Mouse (Mus musculus) lung, embryonic 14.5 days (tissue): Measurements from ENCODE around the gene Sirt2. TPM values are rescaled to one million over a fixed set of nuclear protein-coding genes. Genes with fewer than 3 reads are reported as not detected.

Experiments
- ATAC-seq: fragments of 200-750 bp; cut with Nextera tagmentation; 2 replicates; pipeline ENCODE4 v1.8.0; 2017; ENCODE audit warnings: mild to moderate bottlenecking, moderate TSS enrichment, moderate library complexity; ENCODE audit not compliant: insufficient read depth
- DNase-seq: peaks from one replicate; pipeline ENCODE4 v3.0.0-alpha.2; 2015
- H3K27ac ChIP-seq: fragments of 300-500 bp; sonication (generic); 2 replicates; pipeline ENCODE4 v1.5.1; 2014; ENCODE audit warnings: low read depth, mild to moderate bottlenecking, moderate library complexity
- H3K27me3 ChIP-seq: fragments of 300-500 bp; sonication (generic); 2 replicates; pipeline ENCODE4 v1.6.1; 2014; ENCODE audit warnings: low read length, control low read depth; ENCODE audit not compliant: insufficient read depth
- H3K36me3 ChIP-seq: fragments of 300-500 bp; sonication (generic); 2 replicates; pipeline ENCODE4 v1.6.1; 2014; ENCODE audit warnings: control low read depth; ENCODE audit not compliant: insufficient read depth
- H3K4me1 ChIP-seq: fragments of 300-500 bp; sonication (generic); 2 replicates; pipeline ENCODE4 v1.6.1; 2014; ENCODE audit warnings: antibody characterized with exemption, control low read depth; ENCODE audit not compliant: insufficient read depth
- H3K4me2 ChIP-seq: fragments of 300-500 bp; sonication (generic); 2 replicates; pipeline ENCODE4 v1.6.1; 2014; ENCODE audit warnings: mild to moderate bottlenecking
- H3K4me3 ChIP-seq: fragments of 300-500 bp; sonication (generic); 2 replicates; pipeline ENCODE4 v1.5.1; 2014; ENCODE audit warnings: low read depth, low read length
- H3K9ac ChIP-seq: fragments of 300-500 bp; sonication (generic); 2 replicates; pipeline ENCODE4 v1.6.1; 2014
- H3K9me3 ChIP-seq: fragments of 300-500 bp; sonication (generic); 2 replicates; pipeline ENCODE4 v1.6.1; 2016; ENCODE audit warnings: low read depth, low read length, control low read depth
- CTCF ChIP-seq: IDR thresholded peaks from 2 replicates; pipeline ENCODE4 v1.5.1; 2016; ENCODE audit warnings: antibody characterized with exemption, low read depth
- WGBS: fragments of 180-500 bp; shearing (Covaris S2); extraction: QIAGEN DNeasy Blood & Tissue Kit; methylation state at CpG from one replicate; pipeline ENCODE4 v1.1.7; 2014; 5-methylcytosine and 5-hydroxymethylcytosine counted together
- polyA plus RNA-seq: library from polyadenylated mRNA; unstranded; fragments of >200 nt; fragmentation: Nextera tagmentation; extraction: Ambion mirVana; gene quantifications from 2 replicates; pipeline ENCODE4 v1.2.1, GENCODE M21; 2014

Gene Sirt2
- polyA plus RNA-seq, 1 experiment from 2014 or later: 54.0 TPM

DNA sequence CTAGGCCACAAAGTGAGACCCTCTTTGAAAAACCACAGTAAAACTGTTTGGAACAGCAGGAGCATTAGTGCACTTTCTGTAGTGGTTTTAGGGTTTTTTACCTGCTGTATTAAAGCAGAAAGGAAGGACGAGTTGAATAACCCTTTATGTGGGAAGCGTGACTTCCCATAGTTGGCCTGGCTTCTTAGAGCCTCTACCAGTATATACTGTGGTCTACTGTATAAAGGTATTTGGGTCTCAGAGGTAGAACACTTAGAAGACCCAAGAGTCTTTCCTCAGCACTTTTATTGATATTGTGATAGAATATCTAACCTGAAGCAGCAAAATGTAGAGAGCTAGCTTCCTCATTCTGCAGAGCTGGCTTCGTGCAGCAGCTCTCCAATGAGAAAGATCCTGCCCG, 53.0 kb downstream of the Sirt2 start:
- Histone ChIP-seq H3K4me1 (no peaks in the 10 kb centered on the region), H3K27ac (no peak overlapping the region), H3K4me3 (no peak overlapping the region), H3K9me3 (no peaks in the 10 kb centered on the region), H3K36me3 (peaks cover 85% of the 10 kb centered on the region), H3K4me2 (no peak overlapping the region), H3K27me3 (no peaks in the 10 kb centered on the region), H3K9ac (no peak overlapping the region)
- ATAC-seq (no peak), DNase-seq (no peak)
- WGBS: 84% methylated on average over 4 of the region's 4 CpGs
- TF ChIP-seq CTCF: no peak

DNA sequence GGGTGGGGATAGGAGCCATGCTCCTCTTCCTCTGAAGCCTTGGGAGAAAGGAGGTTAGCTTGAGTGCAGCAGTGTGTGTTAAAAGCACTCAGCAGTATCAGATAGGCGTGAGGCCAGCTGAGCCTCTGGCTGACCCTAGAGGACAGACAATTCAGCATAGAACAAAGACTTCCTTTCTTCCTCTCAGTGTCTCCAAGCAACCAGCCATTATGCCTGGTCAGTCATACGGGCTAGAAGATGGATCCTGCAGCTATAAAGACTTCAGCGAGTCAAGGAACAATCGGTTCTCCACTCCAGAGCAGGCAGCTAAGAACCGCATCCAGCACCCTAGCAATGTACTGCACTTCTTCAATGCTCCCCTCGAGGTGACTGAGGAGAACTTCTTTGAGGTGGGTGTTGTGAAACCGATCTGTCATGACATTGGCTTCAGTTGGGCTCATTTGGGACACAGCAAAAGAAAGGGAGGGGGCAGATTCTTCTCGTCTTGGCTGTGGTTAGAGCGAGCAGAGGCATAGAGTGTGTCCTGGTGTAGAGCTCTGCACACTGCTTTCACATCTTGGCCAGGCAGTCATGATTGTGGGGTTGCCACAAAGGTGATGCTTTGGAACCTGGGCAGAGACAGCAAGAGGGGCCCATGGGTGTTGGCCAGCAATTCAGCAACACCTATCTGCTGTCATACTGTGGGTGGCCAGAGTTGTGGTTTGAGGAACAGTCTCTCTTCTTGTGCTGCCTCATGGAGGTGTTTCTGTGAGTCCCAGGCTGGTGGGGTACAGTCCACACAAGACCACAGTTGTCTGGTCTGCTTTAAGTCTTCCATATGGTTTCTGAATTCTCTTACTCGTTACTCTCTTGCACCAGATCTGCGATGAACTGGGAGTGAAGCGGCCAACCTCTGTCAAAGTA, 54.1 kb downstream of the Sirt2 start:
- Histone ChIP-seq H3K36me3 (peaks cover 75% of the 10 kb centered on the region), H3K27me3 (no peaks in the 10 kb centered on the region), H3K4me1 (no peaks in the 10 kb centered on the region), H3K9me3 (no peaks in the 10 kb centered on the region), H3K4me3 (no peak overlapping the region), H3K27ac (0 out of 2 replicates have a peak overlapping the region, but pooled peaks have one; percentile 21), H3K4me2 (no peak overlapping the region), H3K9ac (no peak overlapping the region)
- 66% methylated on average over 12 of the region's 12 CpGs for WGBS
- no peak for DNase-seq
- no peak for ATAC-seq
- no peak for TF ChIP-seq CTCF

DNA sequence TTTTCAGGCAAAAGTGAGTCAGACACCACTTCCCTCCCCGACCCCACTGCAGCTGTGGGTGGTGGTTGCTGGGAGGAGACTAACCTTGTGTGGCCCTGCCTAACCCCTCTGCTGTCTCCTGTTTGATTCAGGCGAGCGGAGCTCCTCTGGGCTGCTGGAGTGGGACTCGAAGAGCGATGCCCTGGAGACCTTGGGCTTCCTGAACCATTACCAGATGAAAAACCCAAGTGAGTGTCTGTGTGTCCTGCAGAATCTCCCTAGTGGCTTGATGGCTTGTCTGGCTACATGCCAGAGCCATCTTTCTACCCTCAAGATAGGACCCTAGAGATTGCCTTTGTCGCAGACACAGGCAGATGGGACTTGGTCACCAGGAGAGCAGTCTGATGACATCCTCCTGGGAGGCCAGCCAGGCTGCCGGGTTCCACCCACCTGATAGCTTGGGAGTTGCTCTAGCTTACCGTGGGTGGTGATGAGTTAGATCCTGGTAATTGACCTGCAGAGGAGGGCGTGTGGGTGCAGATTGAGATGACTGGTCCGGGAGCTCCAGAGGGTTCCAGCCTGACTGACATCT, 54.8 kb downstream of the Sirt2 start:
- TF ChIP-seq CTCF: no peak
- no peaks in the 10 kb centered on the region for H3K27me3 ChIP-seq
- H3K9ac ChIP-seq: no peak overlapping the region
- peak overlapping the region; percentile 8; the same call in 1 of the 2 replicates for H3K27ac ChIP-seq
- H3K4me2 ChIP-seq: no peak overlapping the region
- H3K36me3 ChIP-seq: peaks cover 68% of the 10 kb centered on the region
- ATAC-seq: no peak
- no peak overlapping the region for H3K4me3 ChIP-seq
- H3K4me1 ChIP-seq: no peaks in the 10 kb centered on the region
- no peak for DNase-seq
- WGBS: 67% methylated on average over 10 of the region's 10 CpGs
- no peaks in the 10 kb centered on the region for H3K9me3 ChIP-seq

DNA sequence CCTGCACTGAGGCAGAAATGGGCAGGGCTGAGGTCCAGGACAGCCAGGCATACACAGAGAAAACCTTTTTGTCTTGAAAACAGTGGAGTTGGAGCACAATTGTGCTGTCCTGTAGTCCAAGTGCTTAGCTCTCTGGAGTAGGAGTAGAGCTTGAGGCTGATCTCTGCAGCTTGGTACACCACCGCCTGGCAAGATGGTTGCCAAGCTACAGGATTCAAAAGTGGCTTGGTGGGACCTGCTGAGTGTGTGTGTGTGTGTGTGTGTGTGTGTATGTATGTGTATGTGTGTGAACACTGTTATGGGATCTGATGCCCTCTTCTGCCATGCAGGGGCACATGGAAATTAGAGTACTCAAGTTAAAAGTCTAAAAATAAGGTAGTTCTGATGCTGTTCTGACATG, 56.0 kb downstream of the Sirt2 start:
- H3K4me3 ChIP-seq: no peak overlapping the region
- no peaks in the 10 kb centered on the region for H3K9me3 ChIP-seq
- no peak overlapping the region for H3K4me2 ChIP-seq
- no peaks in the 10 kb centered on the region for H3K4me1 ChIP-seq
- no peaks in the 10 kb centered on the region for H3K27me3 ChIP-seq
- no peak overlapping the region for H3K9ac ChIP-seq
- WGBS: 57% methylated on average over 1 of the region's 1 CpGs
- H3K27ac ChIP-seq: peak overlapping the region; percentile 30; the same call in 1 of the 2 replicates
- ATAC-seq (no peak), DNase-seq (no peak)
- peaks cover 59% of the 10 kb centered on the region for H3K36me3 ChIP-seq
- TF ChIP-seq CTCF: no peak

DNA sequence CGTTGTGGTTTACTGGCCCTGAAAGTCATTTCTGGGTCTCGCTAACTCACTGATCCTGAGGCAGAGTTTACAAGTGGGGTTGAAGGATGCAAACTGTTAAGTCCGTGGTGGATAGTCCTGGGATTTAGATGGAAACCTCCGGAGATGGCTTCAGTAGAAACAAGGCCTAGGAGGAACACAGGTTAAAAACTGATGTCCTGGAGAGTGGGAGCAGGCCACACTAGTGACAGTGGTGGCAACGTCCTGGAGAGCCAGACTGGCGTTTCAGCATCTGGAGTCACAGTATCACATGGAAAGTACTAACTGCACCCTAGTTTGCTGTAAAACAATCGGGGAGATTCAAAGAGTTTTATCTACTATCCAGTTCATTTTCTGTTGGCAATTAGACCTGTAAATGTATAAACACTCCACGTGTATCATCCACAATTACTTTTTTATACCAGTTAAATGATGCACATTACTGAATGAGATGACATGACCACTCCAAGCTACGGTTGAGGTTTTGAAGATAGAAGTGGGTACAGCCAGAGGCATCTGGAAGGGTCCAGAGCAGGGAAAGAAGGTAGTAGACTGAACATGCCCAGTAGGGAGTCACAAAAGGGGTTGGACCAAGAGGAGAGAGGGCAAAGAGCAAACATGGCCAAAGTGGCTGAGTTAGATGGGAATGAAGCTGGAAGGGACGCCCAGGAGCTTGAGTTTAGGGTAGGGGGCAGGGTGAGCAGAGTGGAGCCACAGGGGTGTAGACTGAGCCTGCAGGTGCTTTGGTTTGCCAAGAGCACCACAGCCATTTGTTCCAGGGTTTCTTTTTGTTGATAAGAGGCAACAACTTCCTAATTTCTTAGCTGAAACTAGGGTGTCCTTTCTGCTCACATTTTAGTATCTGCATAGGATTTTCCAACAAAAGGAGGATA, 56.7 kb downstream of the Sirt2 start:
- peak overlapping the region; percentile 36; the same call in 1 of the 2 replicates for H3K27ac ChIP-seq
- ATAC-seq: no peak

DNA sequence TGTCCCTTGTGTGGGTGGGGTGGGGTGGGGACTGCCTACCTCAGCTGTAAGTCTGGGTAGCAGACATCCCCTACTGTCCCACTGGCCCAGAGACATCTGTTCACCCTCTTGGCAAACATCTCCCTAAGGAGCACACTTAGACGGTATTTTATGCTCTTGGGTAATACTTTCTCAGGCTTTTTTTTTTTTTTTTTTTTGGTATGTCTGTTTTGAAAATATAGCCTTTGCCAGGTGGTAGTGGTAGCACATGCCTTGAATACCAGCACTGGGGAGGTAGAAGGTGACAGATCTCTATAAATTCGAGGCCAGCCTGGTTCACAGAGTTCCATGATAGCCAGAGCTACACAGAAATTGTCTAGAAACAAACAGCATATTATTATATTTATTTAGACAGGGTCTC, 57.4 kb downstream of the Sirt2 start:
- Histone ChIP-seq H3K36me3 (peaks cover 49% of the 10 kb centered on the region), H3K9me3 (no peaks in the 10 kb centered on the region), H3K4me1 (no peaks in the 10 kb centered on the region), H3K9ac (no peak overlapping the region), H3K27me3 (no peaks in the 10 kb centered on the region), H3K27ac (peak overlapping the region; percentile 36; the same call in 1 of the 2 replicates), H3K4me2 (no peak overlapping the region), H3K4me3 (no peak overlapping the region)
- ATAC-seq (no peak), DNase-seq (no peak)
- WGBS: 41% methylated on average over 2 of the region's 2 CpGs
- TF ChIP-seq CTCF: no peak

More for the DNA sequence above, 56.7 kb downstream of the Sirt2 start:
- Histone ChIP-seq H3K4me1 (no peaks in the 10 kb centered on the region), H3K36me3 (peaks cover 52% of the 10 kb centered on the region), H3K9ac (no peak overlapping the region), H3K4me2 (no peak overlapping the region), H3K9me3 (no peaks in the 10 kb centered on the region), H3K4me3 (no peak overlapping the region), H3K27me3 (no peaks in the 10 kb centered on the region)
- 48% methylated on average over 10 of the region's 10 CpGs for WGBS
- no peak for DNase-seq
- no peak for TF ChIP-seq CTCF
